Mouse (Mus musculus): ENCODE data around the gene Hax1.

Hax1 gene

DNA sequence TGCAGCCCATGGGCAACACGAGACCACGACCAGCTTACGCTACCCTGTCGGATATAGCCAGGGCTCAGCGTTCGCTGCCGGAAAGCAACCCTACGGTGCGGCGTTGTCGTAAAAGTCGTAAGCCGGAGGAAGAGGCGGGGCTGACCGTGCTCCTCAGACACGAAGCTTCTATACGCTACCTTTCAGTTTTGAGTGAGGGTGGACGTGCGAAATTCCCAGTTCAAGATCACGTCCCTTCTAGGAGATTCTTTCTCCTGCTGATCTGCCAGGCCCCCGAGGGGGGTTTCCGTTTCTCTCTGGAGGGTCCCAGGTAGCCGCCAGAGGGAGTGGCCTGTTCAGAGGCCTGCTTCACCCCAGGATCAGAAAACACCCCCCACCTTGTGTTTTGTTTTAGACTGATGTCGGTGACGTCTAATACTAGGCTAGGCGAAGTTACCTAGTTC lies at the start of gene Hax1:
Hax1 (minus strand) TSS at position 169 of the 443 bp plus-strand sequence.
- peak; percentile 95 for DNase-seq

DNA sequence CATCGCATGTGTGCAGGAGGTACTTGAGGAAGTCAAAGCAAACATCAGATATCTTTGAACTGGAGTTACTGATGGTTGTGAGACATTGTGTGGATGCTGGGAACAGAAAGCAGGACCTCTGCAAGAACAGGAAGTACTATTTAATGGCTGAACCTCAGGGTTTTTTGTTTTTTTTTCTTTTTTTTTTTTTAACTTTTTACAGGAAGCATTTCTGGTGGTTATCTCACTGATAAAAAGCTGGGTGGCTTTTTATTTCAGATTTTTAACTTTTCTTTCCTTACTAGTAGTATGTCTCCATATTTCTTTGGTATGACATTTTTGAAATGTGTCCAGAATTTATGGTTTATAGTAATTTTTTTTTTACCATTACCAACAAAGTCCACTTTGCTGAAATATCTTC lies 37.7 kb upstream of the Hax1 start:
- DNase-seq: no peak

DNA sequence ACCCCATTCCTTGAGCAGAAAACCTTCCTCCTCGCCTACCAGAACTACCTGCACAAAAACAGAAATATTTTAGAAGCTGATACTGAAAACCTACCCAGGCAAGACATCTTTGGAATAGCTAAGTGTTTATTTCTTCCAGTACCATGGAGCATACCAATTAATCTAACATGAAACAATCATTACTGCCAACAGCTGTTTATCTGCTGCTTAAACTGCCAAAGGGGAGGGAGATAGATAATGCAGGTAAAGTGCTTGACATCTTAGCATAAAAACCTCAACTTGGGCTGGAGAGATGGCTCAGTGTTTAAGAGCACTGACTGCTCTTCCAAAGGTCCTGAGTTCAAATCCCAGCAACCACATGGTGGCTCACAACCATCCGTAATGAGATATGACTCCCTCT lies 36.1 kb upstream of the Hax1 start:
- no peak for DNase-seq

DNA sequence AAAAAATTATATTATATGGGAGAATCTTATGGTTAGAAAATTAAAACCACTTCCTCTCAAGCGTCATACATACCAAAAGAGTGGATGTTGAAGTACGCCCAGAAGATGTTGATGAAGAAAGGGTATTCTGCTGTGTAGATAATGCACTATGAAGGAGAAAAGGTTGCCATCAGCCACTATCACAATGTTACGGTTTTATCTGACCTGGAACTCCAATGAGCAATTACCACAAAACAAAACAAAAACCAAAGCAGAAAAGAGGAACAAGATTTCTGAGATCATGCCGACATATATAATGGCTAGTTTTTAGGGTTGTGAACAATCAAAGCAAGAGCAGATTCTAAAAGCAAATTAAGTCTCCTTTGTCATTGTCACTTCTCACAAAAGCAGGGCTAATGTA lies 18.0 kb upstream of the Hax1 start:
- DNase-seq: no peak

DNA sequence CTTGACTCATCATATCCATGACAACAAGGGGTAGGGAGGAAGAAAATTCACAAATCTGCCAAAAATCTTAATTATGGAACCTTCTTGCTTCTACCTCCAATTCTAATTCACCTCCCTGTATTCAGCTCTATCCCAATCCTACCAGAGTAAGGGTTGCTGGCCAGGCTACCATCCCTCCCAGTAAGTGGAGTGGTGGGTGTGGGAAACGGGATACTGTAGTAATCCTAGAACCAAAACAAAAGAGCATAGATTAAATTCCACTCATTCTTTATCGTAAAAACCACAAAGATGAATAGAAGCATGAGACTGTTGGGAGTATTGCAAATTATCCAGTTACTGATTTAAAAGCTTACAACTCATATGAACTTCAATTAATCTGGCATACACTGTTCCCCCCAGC lies 11.7 kb upstream of the Hax1 start:
- DNase-seq: no peak

DNA sequence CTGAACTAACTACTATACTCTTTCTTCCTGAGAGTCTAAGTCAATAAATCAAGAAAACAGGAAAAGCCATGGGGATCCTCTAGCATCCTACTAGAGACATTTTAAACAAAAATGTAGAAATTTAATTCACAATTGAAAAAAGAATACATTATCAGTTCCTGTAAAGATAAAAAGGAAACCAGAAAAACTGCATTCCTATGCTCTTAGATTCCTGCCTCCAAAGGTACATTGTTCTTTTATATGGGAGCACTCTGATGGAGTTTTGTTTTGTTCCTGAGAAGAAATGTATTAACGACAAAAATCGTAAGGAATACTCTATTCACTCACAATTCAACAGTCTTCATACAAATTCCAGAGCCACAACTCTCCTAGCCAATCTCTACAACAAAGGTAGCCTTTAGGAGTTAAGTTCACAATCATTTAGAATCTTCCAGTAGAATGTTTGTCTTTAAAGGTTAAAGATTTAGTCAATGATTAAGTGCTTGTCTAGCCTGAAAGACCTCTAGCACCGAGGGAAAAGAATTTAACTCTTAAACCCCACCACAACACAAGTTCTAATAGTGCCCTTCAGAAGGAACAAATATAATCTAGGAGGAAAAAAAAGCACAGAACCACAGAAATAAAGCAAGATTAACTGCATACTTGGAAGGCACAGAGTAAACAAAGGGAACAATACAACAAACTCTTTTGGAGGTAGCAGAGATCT lies 5.7 kb upstream of the Hax1 start:
- DNase-seq: no peak

DNA sequence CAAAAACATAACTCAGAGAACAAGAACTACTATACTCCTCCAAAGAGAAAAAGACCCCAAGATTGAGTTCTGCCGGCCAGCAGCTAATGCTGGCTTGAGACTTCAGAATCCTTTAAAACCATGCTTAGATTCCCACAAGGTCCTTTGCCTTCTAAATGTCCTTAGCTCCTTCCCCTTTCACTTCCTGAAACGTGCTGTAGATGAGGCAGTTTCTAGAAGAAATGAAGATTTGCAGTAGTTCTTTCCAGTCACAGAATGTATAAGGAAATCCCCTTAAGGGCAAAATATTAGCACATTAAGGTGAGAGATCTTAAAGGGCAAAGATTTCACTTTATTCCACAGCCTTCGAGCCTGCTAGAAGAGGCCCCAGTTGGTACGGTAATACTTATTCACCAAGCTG lies 1.2 kb upstream of the Hax1 start:
- DNase-seq: no peak

DNA sequence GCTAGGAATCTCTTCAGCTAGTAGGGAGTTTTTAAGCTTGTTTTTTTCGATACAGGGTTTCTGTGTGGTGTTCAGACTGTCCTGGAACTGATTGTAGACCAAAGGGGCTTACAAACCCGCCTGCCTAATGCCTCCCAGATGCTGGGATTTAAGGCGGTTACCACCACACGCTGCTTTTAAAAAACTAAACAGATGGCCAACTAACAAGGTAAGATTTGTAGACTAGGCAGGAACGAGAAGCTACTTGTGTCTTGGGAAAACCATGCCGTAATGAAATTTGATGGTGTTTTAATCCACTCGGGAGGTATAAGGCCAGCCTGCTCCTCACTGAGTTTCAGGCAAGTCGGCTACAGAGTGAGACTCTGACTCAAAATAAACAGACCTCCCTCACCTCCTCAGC lies 510 bp upstream of the Hax1 start:
- DNase-seq: peak; percentile 29

DNA sequence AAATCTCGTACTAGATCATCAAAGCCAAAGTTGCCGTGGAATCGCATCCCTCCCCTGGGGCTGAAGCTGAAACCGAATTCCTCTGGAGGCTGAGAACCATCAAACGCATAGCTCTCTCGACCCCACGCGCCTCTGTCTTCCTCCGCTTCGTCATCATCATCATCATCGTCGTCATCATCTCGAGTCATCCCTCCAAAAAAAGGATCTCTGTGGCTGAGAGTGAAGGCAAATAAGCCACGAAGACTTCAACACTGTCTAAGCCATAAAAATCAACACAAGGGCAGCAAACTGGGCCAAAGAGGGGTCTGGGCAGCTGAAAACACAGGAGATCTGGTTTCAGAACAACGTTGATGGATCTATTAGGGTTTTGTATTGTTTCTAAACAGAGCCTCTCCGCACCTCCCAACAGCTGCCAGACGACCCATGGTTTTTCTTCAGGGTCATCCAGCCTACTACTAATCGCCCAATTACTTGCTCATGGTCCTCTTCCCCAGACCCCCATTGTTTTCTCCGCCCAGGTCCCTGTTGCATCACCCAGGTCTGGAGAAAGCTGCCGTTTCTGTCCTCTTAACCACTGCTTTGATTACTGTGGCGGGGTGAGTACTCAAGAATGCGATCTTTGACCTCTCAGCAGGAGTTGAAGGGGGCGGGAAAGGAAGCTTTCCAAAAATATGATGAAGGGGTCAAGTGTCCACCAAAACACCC lies 637 bp downstream of the Hax1 start:
- no peak for DNase-seq

DNA sequence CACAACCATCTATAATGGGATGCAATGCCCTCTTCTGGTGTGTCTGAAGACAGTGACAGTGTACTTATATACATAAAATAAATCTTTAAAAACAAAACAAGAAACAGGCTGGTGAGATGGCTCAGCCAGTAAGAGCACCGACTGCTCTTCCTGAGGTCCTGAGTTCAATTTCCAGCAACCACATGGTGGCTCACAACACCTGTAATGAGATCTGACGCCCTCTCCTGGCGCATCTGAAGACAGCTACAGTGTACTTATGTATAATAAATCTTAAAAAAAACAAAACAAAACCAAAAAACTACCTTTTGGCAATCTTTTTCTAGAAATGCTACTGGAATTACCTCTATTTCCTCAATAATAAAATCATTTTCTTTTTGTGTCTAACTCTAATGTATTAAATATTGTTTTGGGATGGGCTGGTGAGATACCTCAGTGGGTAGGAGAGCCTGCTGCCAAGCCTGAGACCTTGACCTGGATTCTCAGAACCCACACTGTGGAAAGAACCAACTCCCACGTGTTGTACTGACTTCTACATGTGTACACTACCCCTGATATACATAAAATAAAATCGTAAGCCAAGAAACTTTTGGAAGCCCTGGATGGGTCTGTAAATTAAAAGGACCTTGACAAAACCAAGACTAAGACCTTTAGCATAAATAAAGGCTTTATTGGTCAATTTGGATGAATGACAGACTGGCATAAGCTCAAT lies 3.6 kb downstream of the Hax1 start:
- DNase-seq: no peak

DNA sequence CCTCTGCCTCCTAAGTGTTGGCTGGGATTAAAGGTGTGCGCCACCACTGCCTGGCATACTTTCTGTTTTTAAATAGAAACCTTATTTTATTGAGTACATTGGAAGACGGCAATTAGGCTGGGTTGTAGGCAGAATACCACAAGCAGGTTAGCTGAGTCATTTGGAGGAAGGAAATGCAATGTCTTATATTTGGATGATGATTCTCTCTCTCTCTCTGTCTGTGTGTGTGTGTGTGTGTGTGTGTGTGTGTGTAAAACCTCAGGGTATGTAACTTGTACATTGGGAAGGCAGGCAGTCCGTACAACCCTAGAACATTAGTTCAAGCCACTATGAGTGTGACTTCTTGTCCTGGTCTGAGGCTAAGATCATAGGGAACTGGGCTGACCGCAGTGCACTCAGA lies 10.8 kb downstream of the Hax1 start:
- DNase-seq: no peak

DNA sequence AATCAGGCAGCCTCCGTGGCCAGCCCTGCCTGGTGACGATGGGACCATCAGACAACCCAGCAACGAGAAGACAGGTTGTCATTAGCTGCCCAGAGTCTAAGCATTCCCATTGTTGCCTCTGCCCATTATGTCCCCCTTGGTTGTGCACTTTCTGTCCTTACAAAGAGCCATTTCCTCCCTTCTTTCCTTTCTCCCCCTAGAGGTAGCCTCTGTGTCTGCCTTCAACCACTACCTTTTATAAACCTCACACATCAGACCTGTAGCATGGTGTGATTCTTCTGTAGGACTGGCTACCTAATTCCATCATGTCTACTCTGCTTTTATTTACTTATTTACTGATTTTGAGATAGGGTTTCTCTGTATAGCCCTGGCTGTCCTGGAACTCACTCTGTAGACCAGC lies 11.4 kb downstream of the Hax1 start:
- no peak for DNase-seq

DNA sequence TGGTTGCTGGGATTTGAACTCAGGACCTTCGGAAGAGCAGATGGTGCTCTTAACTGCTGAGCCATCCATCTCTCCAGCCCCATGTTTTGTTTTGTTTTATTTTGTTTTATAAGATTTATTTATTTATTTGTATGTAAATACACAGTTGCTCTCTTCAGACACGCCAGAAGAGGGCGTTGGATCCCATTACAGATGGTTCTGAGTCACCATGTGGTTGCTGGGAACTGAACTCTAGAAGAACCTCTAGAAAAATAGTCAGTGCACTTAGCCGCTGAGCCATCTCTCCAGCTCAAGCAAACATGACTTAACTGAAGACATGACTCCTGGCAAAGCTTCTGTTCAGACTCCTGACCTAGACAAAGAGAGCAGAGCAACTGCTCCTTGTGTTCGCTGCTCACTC lies 16.2 kb downstream of the Hax1 start:
- no peak for DNase-seq

DNA sequence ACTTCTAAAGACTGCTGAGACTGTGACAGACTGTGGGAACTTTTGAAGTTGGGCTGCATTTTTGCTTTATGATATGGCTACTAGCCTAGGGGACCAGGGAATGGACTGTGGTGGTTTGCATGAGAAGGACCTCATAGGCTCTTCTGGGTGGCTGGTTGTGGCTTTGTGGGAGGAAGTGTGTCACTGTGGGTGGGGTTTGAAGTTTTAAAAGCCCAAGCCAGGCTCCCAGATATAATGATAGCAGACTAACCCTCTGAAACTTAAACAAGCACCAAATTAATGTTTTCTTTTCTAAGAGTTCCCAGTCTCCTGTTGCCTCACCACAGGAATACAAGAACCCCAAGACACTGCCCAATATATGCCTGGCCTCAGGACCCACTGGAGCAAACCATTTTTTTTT lies 21.7 kb downstream of the Hax1 start:
- DNase-seq: no peak

DNA sequence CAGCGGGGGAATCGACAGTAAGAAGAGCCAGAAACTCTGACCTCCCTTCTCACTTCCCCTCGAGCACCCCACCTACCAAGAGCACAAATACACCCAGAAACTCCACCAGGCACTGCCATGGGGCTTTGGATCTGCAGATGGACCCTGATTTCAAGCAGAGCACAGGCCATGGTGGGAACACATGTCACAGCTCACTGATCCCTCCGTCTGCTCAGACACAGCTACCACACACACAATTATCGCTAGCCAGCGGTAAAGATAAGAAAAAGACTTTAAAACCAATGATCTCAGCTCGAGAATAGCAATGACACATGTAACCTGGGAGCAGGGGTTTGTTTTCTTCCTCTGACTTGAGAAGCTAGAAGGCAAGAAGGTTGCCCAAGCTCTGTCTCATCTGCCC lies 30.1 kb downstream of the Hax1 start:
- no peak for DNase-seq

DNA sequence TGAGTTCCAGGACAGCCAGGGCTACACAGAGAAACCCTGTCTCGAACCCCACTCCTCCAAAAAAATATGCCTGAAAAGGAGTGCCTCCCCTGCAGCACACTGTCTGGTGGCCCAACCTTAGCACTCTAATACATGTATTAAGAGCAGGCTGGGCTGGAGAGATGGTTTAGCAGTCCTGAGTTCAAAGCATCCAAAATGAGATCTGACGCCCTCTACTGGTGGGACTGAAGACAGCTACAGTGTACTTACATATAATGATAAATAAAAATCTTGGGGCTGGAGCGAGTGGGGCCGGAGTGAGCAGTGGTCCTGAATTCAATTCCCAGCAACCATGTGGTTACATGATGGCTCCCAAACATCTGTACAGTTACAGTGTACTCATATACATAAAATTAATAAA lies 31.6 kb downstream of the Hax1 start:
- no peak for DNase-seq

DNA sequence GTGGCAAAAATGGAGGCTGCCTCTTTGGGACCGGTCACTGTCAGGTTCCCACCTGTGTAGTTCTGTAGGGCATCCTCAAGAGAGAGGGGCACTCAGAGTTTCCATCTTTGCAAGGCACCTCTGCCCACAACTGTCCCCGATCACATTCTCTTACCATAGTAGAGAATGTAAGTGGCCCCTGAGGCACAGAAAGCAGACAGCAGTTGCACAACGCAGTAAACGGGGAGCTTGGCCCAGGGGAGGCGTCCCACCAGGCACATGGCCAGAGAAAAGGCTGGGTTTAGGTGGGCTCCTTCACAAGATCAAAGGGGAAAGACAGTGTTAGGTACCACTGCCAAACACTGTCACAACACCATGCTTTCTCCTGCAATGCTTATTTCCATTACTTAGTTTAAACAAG lies 32.6 kb downstream of the Hax1 start:
- DNase-seq: no peak

DNA sequence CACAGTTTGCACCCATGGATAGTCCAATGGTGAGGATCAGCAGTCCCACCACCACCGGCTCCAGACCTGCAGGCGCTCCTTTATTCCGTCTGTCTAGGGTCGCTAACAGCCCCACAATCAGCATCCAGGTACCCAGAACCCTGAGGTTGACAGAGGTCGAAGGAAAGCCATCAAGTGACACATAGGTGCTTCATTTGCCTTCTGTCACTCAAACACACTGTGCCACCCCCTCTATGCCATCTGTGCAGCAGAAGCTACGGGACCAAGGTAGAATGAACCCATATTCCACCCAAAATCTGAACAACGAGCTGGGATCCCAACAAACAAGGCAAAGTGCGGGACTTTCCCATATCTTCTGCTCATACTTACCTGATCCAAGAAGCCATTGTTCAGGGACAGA lies 33.0 kb downstream of the Hax1 start:
- DNase-seq: no peak

DNA sequence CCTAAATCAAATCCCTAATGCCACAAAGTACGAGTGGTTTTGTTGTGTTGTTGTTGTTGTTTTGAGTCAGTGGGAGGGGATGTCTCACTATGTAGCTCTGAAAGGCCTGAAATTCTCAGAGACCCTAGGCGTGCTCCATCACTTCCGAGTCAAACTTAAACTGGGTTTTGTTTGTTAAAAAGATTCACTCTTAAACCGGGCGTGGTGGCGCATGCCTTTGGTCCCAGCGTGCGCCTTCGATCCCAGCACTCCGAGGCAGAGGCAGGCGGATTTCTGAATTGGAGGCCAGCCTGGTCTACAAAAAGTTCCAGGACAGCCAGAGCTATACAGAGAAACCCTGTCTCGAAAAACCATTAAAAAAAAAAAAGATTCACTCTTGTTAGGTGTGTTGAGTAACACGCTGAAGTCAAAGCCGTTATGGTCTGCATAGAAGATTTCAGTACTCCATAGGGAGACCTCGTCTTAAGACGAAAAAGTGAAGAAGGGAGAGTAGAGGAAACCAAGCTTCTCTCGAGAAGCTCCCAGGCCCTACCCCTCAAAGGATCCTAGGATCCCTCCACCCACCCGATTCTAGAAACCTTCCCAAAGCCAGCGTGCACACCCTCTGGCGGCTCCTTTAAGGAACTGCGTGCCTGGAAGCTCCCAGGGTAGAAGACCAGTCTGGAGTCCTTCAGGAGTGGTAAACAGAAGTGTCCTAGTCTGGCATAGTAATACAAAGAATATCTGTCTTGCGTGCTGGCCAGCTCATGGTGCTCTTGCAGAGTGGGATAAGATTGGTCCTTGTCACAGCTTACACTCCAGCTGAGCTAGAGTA lies 34.4 kb downstream of the Hax1 start:
- peak; percentile 59 for DNase-seq

DNA sequence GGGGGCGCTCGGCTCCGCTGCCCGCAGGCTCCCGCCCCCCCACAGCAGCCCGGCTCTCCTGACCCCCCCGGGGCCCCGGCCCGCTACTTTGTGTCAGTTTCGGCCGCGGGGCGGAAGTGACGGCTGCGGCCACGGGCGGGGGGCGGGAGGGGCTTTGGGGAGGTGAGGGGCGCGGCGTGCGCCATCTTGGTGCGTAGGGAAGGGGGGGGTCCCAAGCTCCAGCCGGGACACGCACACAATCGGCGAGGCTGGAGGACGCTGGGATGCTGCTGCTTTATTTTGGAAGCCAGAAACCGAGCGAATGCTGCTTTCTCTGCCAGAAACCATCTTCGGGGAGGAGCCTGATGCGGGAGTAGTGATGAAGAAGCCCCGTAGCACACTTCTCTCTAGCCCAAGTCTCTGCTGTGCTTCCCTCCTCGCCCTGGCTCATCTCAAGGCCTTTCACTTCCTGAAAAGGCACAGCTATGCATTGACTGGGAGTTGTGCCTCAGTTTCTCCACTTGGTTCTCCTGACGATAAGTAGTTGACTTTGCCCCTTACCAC lies 35.3 kb downstream of the Hax1 start, which contains the start of gene Atp8b2:
Atp8b2 (minus strand) TSS at position 288 of the 543 bp plus-strand sequence.
- peak; percentile 58 for DNase-seq

DNA sequence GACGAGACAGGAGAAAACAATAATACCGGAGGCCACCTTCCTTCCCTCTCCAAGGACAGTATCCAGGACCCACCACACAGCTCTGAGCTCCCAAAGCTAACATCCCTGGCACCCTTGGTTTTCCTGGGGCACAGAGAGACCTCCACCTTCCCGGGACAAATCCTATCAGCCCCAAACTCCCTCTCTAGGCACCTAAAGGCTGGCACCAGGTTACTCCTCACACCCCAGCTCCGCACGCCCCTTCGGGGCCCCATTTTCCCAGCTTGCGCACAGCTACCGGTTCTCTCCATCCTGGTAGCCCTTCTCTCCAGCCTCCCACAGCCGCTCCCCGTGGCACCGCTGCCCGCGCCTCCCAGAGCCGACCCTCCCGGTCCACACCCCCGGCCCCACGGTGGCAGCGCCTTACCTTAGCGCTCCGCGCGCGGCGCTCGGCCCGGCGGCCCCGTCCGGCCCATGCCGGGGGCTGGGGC lies 35.8 kb downstream of the Hax1 start:
- DNase-seq: peak; percentile 28

DNA sequence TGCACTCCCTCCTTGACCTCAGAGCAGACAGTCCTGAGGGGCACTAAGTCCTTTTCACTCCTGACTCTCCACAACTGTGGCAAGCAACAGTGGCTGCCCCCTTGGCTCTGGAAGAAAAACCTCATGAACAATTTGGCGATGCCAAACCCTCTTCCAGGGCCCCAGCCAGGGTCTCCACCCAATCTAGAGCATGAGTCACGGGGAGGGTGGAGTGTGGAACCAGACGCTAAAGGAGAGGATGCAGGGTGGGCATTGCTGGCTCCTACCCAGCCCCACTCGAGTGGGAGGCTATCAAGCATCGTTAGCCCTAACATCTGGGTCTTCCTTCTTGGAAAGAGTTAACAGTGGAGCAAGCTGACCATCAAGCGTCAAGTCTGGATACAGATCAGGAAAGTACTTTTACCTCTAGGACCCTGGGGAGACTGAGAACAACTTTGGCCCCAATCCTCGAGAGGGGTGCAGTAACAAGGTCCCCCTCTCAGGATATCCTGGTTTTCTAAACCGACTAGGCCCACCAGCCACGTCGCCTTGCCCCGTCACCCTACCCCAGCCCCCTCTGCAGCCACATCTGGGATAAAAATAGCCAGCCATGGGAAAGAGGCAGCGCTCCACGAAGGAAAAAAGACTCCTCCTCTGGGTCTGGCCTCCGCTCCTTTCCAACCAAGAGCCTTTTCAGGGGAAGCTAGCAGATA lies 36.4 kb downstream of the Hax1 start:
- DNase-seq: peak; percentile 25

Data from kidney, adult 18-20 months (tissue).